Mouse (Mus musculus) small intestine, adult 2 months (tissue): Measurements from ENCODE around the gene Cryge. TPM values are rescaled to one million over a fixed set of nuclear protein-coding genes. Genes with fewer than 3 reads are reported as not detected.

Experiments used
- H3K27ac ChIP-seq: fragments of 200-500 bp; 2 replicates; pipeline ENCODE4 v1.5.1; 2012; ENCODE audit warnings: low read depth, low read length, control low read depth, inconsistent platforms; ENCODE audit not compliant: insufficient read depth
- H3K27me3 ChIP-seq: fragments of 200-500 bp; 2 replicates; pipeline ENCODE4 v1.6.1; 2012; ENCODE audit warnings: mild to moderate bottlenecking, moderate library complexity, low read length, inconsistent platforms; ENCODE audit not compliant: control insufficient read depth, insufficient read depth
- H3K36me3 ChIP-seq: fragments of 200-500 bp; 2 replicates; pipeline ENCODE4 v1.6.1; 2012; ENCODE audit warnings: mild to moderate bottlenecking, low read length, control low read depth, inconsistent platforms; ENCODE audit not compliant: control insufficient read depth, insufficient read depth
- H3K4me1 ChIP-seq: fragments of 200-500 bp; 2 replicates; pipeline ENCODE4 v1.6.1; 2012; ENCODE audit warnings: low read length, inconsistent platforms, mixed read lengths; ENCODE audit not compliant: control insufficient read depth, insufficient read depth, insufficient read length
- H3K4me3 ChIP-seq: fragments of 200-500 bp; 2 replicates; pipeline ENCODE4 v1.5.1; 2012; ENCODE audit warnings: low read depth, mild to moderate bottlenecking, control low read depth, inconsistent platforms, low read length, moderate library complexity
- CTCF ChIP-seq: fragments of 200-500 bp; IDR thresholded peaks from 2 replicates; pipeline ENCODE4 v1.5.1; 2012; ENCODE audit warnings: low read depth, mild to moderate bottlenecking, control low read depth, inconsistent platforms, low read length, moderate library complexity, mixed read lengths; ENCODE audit not compliant: insufficient replicate concordance, insufficient read length; ENCODE audit errors: extremely low read depth
- POLR2A ChIP-seq: fragments of 200-500 bp; IDR thresholded peaks from 2 replicates; pipeline ENCODE4 v1.6.1; 2012; ENCODE audit warnings: low read depth, mild to moderate bottlenecking, control low read depth, inconsistent platforms, low read length, moderate library complexity
- WGBS: fragments of 180-500 bp; shearing (Covaris S2); methylation state at CpG from one replicate; pipeline ENCODE4 v1.1.7; 2018; 5-methylcytosine and 5-hydroxymethylcytosine counted together
- polyA plus RNA-seq: library from polyadenylated mRNA; depleted of rRNA; stranded (reverse); fragments of >200 nt; gene quantifications from 2 replicates; pipeline ENCODE4 v1.2.3, GENCODE M21; 2012; rRNA removed

Gene Cryge
- polyA plus RNA-seq, 1 experiment: not detected

- no peak overlapping the region for H3K4me3 ChIP-seq
- TF ChIP-seq POLR2A (no peak), CTCF (peak; percentile 50; the same call in 1 of the 2 replicates)
- 8% methylated on average over 9 of the region's 9 CpGs for WGBS
- no peaks in the 10 kb centered on the region for H3K4me1 ChIP-seq
- no peaks in the 10 kb centered on the region for H3K27me3 ChIP-seq
- no peaks in the 10 kb centered on the region for H3K36me3 ChIP-seq
- H3K27ac ChIP-seq: no peak overlapping the region
Observed at GRCm38 (mm10) chr1:65010153-65010552, 40.8 kb downstream of the Cryge start.

DNA sequence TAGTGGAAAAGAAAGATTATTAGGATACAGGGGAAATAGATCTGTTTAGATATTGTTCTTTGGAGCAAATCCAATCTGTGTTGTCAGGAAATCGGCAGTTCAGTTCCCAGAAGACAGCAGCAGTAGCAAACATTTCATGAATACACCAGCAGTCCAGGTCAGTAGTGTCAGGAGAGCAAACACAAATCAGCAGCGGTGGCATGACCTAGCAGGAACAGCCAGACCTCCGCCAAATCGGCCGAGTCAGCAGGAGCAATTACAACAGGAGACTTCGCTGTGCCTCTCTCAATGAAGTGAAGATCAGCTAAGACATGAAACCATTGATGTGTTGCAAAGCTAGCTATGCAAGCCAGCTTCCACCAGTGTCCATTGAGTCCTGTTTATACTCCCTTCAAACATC, 45.4 kb downstream of the Cryge start:
- 84% methylated on average over 6 of the region's 6 CpGs for WGBS
- Histone ChIP-seq H3K4me1 (no peaks in the 10 kb centered on the region), H3K27ac (no peak overlapping the region), H3K27me3 (no peaks in the 10 kb centered on the region), H3K36me3 (no peaks in the 10 kb centered on the region), H3K4me3 (no peak overlapping the region)
- TF ChIP-seq CTCF (no peak), POLR2A (no peak)

DNA sequence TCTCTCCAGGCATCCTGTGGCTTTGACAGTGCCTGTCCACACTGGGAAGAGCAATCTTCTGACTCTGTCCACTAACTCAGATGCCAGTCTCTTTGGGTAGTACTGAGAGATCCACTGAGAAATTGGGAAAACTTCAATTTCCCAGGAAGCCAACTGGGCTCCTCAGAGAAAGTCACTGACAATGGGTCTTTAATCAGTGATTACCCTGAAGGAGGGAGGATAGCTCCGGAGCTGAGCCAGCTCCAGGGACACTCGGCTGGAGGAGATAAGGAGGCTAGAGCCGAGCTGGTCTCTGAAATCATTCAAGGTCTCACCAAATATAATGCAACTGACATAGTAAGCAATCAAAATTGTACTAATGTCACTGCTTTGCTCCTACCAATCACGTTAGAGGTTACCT, 46.4 kb downstream of the Cryge start:
- Histone ChIP-seq H3K27me3 (no peaks in the 10 kb centered on the region), H3K4me1 (no peaks in the 10 kb centered on the region), H3K27ac (no peak overlapping the region), H3K36me3 (no peaks in the 10 kb centered on the region), H3K4me3 (no peak overlapping the region)
- TF ChIP-seq CTCF: no peak
- no peak for TF ChIP-seq POLR2A
- WGBS: 54% methylated on average over 4 of the region's 4 CpGs

Other genes starting within 250 kb of the Cryge start
- gene Plekhm3, start 94.3 kb downstream of the Cryge start, polyA plus RNA-seq: 2.3 and 4.0 TPM in 2 replicates
- gene Akr1cl, start 18.4 kb downstream of the Cryge start, polyA plus RNA-seq: 0.08 and 0.13 TPM in 2 replicates
- not detected in 2 replicates for gene Crygd, start 12.3 kb upstream of the Cryge start, polyA plus RNA-seq
- not detected in 2 replicates for gene Crygc, start 22.5 kb upstream of the Cryge start, polyA plus RNA-seq
- gene Crygb, start 31.1 kb upstream of the Cryge start, polyA plus RNA-seq: not detected in 2 replicates
- not detected in 2 replicates for gene Cryga, start 52.2 kb upstream of the Cryge start, polyA plus RNA-seq
- gene Gm28845, start 68.4 kb upstream of the Cryge start, polyA plus RNA-seq: not detected in 2 replicates
- gene D630023F18Rik, start 72.1 kb upstream of the Cryge start, polyA plus RNA-seq: 0.04 TPM in 1 of 2 replicates, not detected in the other
- 27.7 and 35.1 TPM in 2 replicates for gene Idh1, start 135.4 kb upstream of the Cryge start, polyA plus RNA-seq
- 1.4 and 1.8 TPM in 2 replicates for gene Pikfyve, start 135.5 kb upstream of the Cryge start, polyA plus RNA-seq
- gene Pth2r, start 230.9 kb upstream of the Cryge start, polyA plus RNA-seq: not detected in 2 replicates